Mouse (Mus musculus) kidney, embryonic 15.5 days (tissue): ENCODE data around the gene Ptpn3. TPM values are rescaled to one million over a fixed set of nuclear protein-coding genes. Genes with fewer than 3 reads are reported as not detected.
"Not testable (repeated sequence)": the region's sequence is repeated elsewhere in the genome, so short reads cannot be mapped to it uniquely, and the experiment has no call there.

ENCODE experiments used
- ATAC-seq: fragments of 200-750 bp; cut with Nextera tagmentation; replicated peaks from 2 replicates; pipeline ENCODE4 v1.8.0; 2017; ENCODE audit warnings: moderate TSS enrichment; ENCODE audit not compliant: low FRiP score
- H3K27ac ChIP-seq: fragments of 300-500 bp; sonication (generic); 2 replicates; pipeline ENCODE4 v1.5.1; 2015; ENCODE audit warnings: mild to moderate bottlenecking, inconsistent platforms
- H3K27me3 ChIP-seq: fragments of 300-500 bp; sonication (generic); 2 replicates; pipeline ENCODE4 v1.6.1; 2015; ENCODE audit warnings: inconsistent platforms
- H3K36me3 ChIP-seq: fragments of 300-500 bp; sonication (generic); 2 replicates; pipeline ENCODE4 v1.6.1; 2015; ENCODE audit warnings: inconsistent platforms
- H3K4me1 ChIP-seq: fragments of 300-500 bp; sonication (generic); 2 replicates; pipeline ENCODE4 v1.6.1; 2015; ENCODE audit warnings: inconsistent platforms
- H3K4me2 ChIP-seq: fragments of 300-500 bp; sonication (generic); 2 replicates; pipeline ENCODE4 v1.6.1; 2015; ENCODE audit warnings: moderate library complexity, mild to moderate bottlenecking, inconsistent platforms
- H3K4me3 ChIP-seq: fragments of 300-500 bp; sonication (generic); replicated peaks from 2 replicates; pipeline ENCODE4 v1.5.1; 2015; ENCODE audit warnings: mild to moderate bottlenecking, inconsistent platforms
- H3K9ac ChIP-seq: fragments of 300-500 bp; sonication (generic); 2 replicates; pipeline ENCODE4 v1.6.1; 2015; ENCODE audit warnings: mild to moderate bottlenecking, inconsistent platforms
- H3K9me3 ChIP-seq: fragments of 300-500 bp; sonication (generic); replicated peaks from 2 replicates; pipeline ENCODE4 v1.6.1; 2016; ENCODE audit warnings: inconsistent platforms
- WGBS: fragments of 180-500 bp; shearing (Covaris S2); methylation state at CpG from one replicate; pipeline ENCODE4 v1.1.7; 2015; ENCODE audit warnings: mixed read lengths; 5-methylcytosine and 5-hydroxymethylcytosine counted together
- polyA plus RNA-seq: library from polyadenylated mRNA; unstranded; fragments of >200 nt; fragmentation: Nextera tagmentation; extraction: Ambion mirVana; gene quantifications from 2 replicates; pipeline ENCODE4 v1.2.1, GENCODE M21; 2015

Gene Ptpn3
- polyA plus RNA-seq, 1 experiment from 2014 or later = 9.7 TPM

GRCm38 (mm10) chr4:57205908-57206307 lies 95.7 kb downstream of the Ptpn3 start:
- Histone ChIP-seq H3K4me1 (peaks cover 8% of the 10 kb centered on the region), H3K4me3 (no peak overlapping the region), H3K27me3 (no peaks in the 10 kb centered on the region), H3K36me3 (peaks cover 34% of the 10 kb centered on the region), H3K4me2 (no peak overlapping the region), H3K9ac (no peak overlapping the region), H3K27ac (no peak overlapping the region), H3K9me3 (no peaks in the 10 kb centered on the region)
- WGBS = 83% methylated on average over 8 of the region's 8 CpGs
- no peak for ATAC-seq

- no peak for ATAC-seq
- Histone ChIP-seq H3K9ac (no peak overlapping the region), H3K4me3 (no peak overlapping the region), H3K9me3 (no peaks in the 10 kb centered on the region), H3K36me3 (peaks cover 40% of the 10 kb centered on the region), H3K27me3 (no peaks in the 10 kb centered on the region), H3K27ac (no peak overlapping the region), H3K4me1 (peaks cover 8% of the 10 kb centered on the region), H3K4me2 (no peak overlapping the region)
- 68% methylated on average over 11 of the region's 11 CpGs for WGBS
Observed at GRCm38 (mm10) chr4:57204780-57205179, 96.9 kb downstream of the Ptpn3 start.

DNA sequence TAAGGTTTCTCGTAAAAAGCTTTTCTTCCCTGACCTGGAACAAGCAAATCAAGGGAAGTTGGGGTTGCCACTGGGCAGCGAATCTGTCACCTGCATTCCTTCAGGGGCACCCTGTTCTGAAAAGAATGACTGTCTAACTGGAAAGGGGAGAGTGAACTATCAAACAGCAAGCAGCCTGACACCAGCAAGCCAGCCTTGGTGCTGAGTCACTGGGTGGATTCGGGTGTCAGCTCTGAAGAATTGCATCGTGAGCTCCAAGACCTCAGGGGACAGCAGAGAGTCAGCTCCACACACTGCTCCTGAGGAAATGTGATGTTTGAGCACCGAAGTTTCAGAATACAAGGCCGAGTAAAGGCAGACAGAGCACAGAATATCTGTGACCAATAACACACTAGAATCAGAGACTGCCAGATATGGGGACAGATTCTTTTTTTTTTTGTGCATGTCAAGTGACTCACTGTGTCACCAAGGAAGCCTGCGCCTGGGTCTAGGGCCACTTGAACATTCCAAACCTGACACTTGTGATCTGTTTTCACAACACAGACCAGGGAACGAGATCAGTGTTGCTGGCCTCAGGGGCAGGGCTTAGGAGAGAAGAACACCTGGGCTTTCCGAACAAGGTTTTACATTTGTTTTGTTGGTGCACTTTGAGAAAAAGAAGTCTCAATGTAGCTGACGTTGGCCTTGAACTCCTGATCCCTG lies 98.8 kb downstream of the Ptpn3 start:
- H3K9ac ChIP-seq = no peak overlapping the region
- 31% methylated on average over 10 of the region's 10 CpGs for WGBS
- no peak overlapping the region for H3K4me3 ChIP-seq
- ATAC-seq = no peak
- no peaks in the 10 kb centered on the region for H3K27me3 ChIP-seq
- peaks cover 8% of the 10 kb centered on the region for H3K4me1 ChIP-seq
- no peak overlapping the region for H3K27ac ChIP-seq
- H3K36me3 ChIP-seq = peaks cover 49% of the 10 kb centered on the region
- no peaks in the 10 kb centered on the region for H3K9me3 ChIP-seq
- no peak overlapping the region for H3K4me2 ChIP-seq

GRCm38 (mm10) chr4:57202132-57202531 lies 99.5 kb downstream of the Ptpn3 start:
- Histone ChIP-seq H3K36me3 (peaks cover 54% of the 10 kb centered on the region), H3K4me2 (no peak overlapping the region), H3K27me3 (no peaks in the 10 kb centered on the region), H3K27ac (peak overlapping the region; percentile 23; the same call in 1 of the 2 replicates), H3K9me3 (no peaks in the 10 kb centered on the region), H3K4me1 (peaks cover 8% of the 10 kb centered on the region), H3K9ac (no peak overlapping the region), H3K4me3 (no peak overlapping the region)
- ATAC-seq = peak; percentile 54
- WGBS = 24% methylated on average over 7 of the region's 7 CpGs

DNA sequence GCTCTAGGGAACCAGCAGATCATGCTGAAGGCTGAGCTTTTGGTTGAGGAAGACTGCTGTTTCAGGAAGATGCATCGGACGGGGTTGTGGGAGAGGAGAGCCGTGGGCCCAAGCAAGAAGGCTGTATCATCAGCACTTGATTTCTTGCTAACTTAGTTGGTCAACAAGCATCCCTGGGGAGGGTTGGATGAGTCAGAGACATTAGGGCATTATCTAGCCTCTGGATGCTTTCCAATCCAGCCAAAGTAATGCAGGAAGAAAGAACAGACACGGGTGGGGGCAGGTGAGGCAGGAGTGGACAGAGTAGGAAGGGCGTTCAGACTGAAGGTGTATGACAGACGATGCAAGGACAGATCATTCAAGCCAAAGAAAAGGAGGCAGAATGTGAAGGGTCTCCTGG lies 101.0 kb downstream of the Ptpn3 start:
- Histone ChIP-seq H3K4me1 (peaks cover 8% of the 10 kb centered on the region), H3K4me2 (no peak overlapping the region), H3K36me3 (peaks cover 63% of the 10 kb centered on the region), H3K27me3 (no peaks in the 10 kb centered on the region), H3K9me3 (no peaks in the 10 kb centered on the region), H3K27ac (no peak overlapping the region), H3K9ac (no peak overlapping the region), H3K4me3 (no peak overlapping the region)
- ATAC-seq = no peak
- 93% methylated on average over 6 of the region's 6 CpGs for WGBS

DNA sequence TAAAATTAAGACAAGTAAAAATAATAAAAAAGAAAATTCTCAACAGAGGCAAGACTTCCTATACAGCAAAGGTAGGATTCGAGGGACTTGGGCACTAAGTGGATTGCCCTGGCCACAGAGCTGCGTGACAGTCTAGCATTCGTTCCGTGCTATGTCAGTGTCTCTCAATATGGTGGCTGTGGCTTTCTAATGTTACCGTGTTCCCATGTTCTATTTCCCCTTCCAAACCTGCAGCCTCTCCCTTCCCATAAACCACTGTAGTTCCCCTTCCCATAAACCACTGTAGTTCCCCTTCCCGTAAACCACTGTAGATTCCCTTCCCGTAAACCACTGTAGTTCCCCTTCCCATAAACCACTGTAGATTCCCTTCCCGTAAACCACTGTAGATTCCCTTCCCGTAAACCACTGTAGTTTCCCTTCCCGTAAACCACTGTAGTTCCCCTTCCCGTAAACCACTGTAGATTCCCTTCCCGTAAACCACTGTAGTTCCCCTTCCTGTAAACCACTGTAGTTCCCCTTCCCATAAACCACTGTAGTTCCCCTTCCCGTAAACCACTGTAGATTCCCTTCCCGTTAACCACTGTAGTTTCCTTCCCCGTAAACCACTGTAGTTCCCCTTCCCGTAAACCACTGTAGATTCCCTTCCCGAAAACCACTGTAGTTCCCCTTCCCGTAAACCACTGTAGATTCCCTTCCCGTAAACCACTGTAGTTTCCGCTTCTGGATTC lies 102.8 kb downstream of the Ptpn3 start:
- not testable (repeated sequence) for ATAC-seq, H3K27me3 ChIP-seq, H3K4me3 ChIP-seq, H3K4me1 ChIP-seq, H3K4me2 ChIP-seq, H3K9me3 ChIP-seq, H3K27ac ChIP-seq, H3K9ac ChIP-seq
- WGBS = 97% methylated on average over 20 of the region's 20 CpGs
- H3K36me3 ChIP-seq = peaks cover 55% of the 10 kb centered on the region

- WGBS = 76% methylated on average over 9 of the region's 9 CpGs
Observed at GRCm38 (mm10) chr4:57191543-57192283, 109.9 kb downstream of the Ptpn3 start.

DNA sequence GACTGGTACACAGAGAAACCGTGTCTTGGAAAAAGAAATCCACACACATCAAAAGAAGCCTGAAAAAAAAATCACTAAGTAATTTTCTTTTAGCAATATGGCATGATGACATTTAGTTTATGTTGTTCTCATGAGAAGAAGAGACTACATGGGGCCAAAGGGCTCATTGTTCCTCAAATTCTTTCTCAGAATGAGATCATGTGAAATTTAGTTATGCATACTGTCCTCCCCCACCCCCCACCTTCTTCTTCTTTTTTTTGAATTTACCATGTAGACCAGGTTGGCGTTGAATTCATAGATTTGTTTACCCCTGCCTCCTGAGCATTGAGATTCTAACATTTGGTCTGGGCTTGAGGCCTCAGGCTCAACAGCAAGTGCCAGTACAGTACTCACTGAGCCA lies 111.8 kb downstream of the Ptpn3 start:
- 96% methylated on average over 2 of the region's 2 CpGs for WGBS
- H3K36me3 ChIP-seq = peaks cover 8% of the 10 kb centered on the region
- no peak overlapping the region for H3K4me2 ChIP-seq
- no peaks in the 10 kb centered on the region for H3K27me3 ChIP-seq
- H3K4me3 ChIP-seq = no peak overlapping the region
- ATAC-seq = no peak
- no peak overlapping the region for H3K27ac ChIP-seq
- H3K4me1 ChIP-seq = peaks cover 13% of the 10 kb centered on the region
- H3K9me3 ChIP-seq = no peaks in the 10 kb centered on the region
- H3K9ac ChIP-seq = no peak overlapping the region

More at GRCm38 (mm10) chr4:57191543-57192283, 109.9 kb downstream of the Ptpn3 start:
- H3K4me3 ChIP-seq = no peak overlapping the region
- H3K4me1 ChIP-seq = peaks cover under 1% of the 10 kb centered on the region; the same call in 1 of the 2 replicates
- ATAC-seq = no peak
- H3K27me3 ChIP-seq = no peaks in the 10 kb centered on the region
- H3K27ac ChIP-seq = no peak overlapping the region
- no peaks in the 10 kb centered on the region for H3K9me3 ChIP-seq
- H3K4me2 ChIP-seq = no peak overlapping the region
- H3K36me3 ChIP-seq = peaks cover 19% of the 10 kb centered on the region
- no peak overlapping the region for H3K9ac ChIP-seq

DNA sequence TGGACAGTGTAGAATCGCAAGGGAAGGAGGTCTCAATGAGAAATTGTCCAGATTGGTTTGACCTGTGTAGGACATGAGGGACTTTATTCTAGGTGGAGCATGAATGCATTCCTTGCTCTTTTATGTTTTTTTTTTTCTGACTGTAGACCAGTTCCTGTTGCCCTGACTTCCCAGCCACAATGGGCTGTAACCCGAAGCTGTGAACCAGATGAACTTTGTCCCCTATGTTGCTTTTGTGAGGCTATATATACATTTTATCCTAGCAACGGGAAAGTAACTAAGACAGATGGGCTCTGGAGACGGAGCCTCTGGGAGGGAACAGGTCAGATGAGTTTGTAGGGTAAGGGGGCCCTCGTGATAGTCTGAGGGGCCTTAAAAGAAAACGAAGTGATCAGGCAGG lies 115.6 kb downstream of the Ptpn3 start:
- Histone ChIP-seq H3K9ac (no peak overlapping the region), H3K4me2 (no peak overlapping the region), H3K4me3 (no peak overlapping the region), H3K27me3 (no peaks in the 10 kb centered on the region), H3K27ac (no peak overlapping the region), H3K4me1 (peaks cover 15% of the 10 kb centered on the region), H3K36me3 (no peaks in the 10 kb centered on the region), H3K9me3 (no peaks in the 10 kb centered on the region)
- peak; percentile 65; the same call in 1 of the 2 replicates for ATAC-seq
- 8% methylated on average over 6 of the region's 6 CpGs for WGBS

DNA sequence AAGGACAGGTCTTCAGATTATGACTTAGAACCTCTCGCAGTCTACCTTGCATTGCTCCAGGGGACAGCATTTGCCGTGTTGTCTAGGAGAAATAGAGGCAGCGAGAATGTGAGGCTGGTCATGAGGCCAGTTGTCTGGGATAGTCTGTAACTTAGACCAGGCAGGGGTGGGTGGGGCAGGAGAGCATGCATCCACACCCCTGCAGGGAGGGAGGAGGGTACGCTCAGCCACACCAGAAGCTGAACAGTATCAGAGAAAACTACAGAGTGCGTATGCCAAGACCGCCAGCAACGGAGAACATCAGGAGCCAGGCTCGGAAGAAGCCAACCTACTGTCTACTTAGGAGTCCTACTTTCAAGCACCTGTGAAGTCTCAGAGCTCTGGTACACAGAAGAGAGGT lies 116.2 kb downstream of the Ptpn3 start:
- H3K36me3 ChIP-seq = no peaks in the 10 kb centered on the region

DNA sequence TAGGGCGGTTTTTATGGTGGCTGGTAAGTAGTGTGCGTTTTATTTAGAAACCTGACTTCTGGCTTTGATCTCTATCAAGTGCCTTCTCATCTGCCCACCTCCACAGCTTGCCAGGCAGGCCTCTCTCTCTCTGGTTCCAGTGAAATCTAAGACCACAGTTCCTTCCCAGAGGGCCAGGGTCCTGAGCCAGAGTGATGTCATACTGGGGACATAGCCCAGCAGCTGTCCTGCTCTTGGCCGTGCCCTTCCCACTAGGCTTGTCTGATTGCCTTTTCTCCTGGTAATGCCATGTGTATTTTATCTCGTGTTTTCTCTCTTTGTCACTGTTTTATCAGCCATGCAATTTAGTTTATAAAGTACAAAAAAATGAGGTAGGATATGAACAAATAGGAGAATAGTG lies 118.1 kb downstream of the Ptpn3 start:
- 44% methylated on average over 4 of the region's 4 CpGs for WGBS
- Histone ChIP-seq H3K9ac (no peak overlapping the region), H3K27ac (no peak overlapping the region), H3K27me3 (no peaks in the 10 kb centered on the region), H3K4me2 (no peak overlapping the region), H3K4me3 (no peak overlapping the region), H3K36me3 (no peaks in the 10 kb centered on the region), H3K4me1 (peaks cover 15% of the 10 kb centered on the region), H3K9me3 (no peaks in the 10 kb centered on the region)
- peak; percentile 77; the same call in 1 of the 2 replicates for ATAC-seq

More for the DNA sequence above, 116.2 kb downstream of the Ptpn3 start:
- 79% methylated on average over 8 of the region's 8 CpGs for WGBS
- no peak overlapping the region for H3K9ac ChIP-seq
- no peak overlapping the region for H3K4me2 ChIP-seq
- H3K27ac ChIP-seq = no peak overlapping the region
- ATAC-seq = no peak
- peaks cover 15% of the 10 kb centered on the region for H3K4me1 ChIP-seq
- no peaks in the 10 kb centered on the region for H3K27me3 ChIP-seq
- no peaks in the 10 kb centered on the region for H3K9me3 ChIP-seq
- no peak overlapping the region for H3K4me3 ChIP-seq

- 78% methylated on average over 1 of the region's 1 CpGs for WGBS
- Histone ChIP-seq H3K4me2 (no peak overlapping the region), H3K9me3 (no peaks in the 10 kb centered on the region), H3K9ac (no peak overlapping the region), H3K27ac (no peak overlapping the region), H3K36me3 (no peaks in the 10 kb centered on the region), H3K4me3 (no peak overlapping the region), H3K27me3 (no peaks in the 10 kb centered on the region), H3K4me1 (peaks cover 14% of the 10 kb centered on the region)
- ATAC-seq = no peak
Observed at GRCm38 (mm10) chr4:57181538-57181937, 120.1 kb downstream of the Ptpn3 start.
